Mouse (Mus musculus) cerebellum, adult 2 months (tissue): ENCODE results near the gene Bicdl2. TPM values are rescaled to one million over a fixed set of nuclear protein-coding genes. Genes with fewer than 3 reads are reported as not detected.

ENCODE experiments used
- DNase-seq, 2 experiments: peaks; one replicate each; pipeline ENCODE4 v3.0.0; 2021
- H3K27ac ChIP-seq: fragments of 200-500 bp; 2 replicates; pipeline ENCODE4 v1.5.1; 2012; ENCODE audit warnings: low read length, control low read depth, inconsistent platforms; ENCODE audit not compliant: insufficient read depth
- H3K27me3 ChIP-seq: fragments of 200-500 bp; 2 replicates; pipeline ENCODE4 v1.6.1; 2012; ENCODE audit warnings: inconsistent platforms, mild to moderate bottlenecking, low read length, moderate library complexity; ENCODE audit not compliant: control insufficient read depth, insufficient read depth
- H3K4me1 ChIP-seq: fragments of 200-500 bp; 2 replicates; pipeline ENCODE4 v1.6.1; 2011; ENCODE audit warnings: low read length; ENCODE audit not compliant: control insufficient read depth, insufficient read depth
- H3K4me3 ChIP-seq: fragments of 200-500 bp; replicated peaks from 2 replicates; pipeline ENCODE3; 2011; ENCODE audit warnings: mild to moderate bottlenecking, low read depth, low read length, control low read depth; ENCODE audit not compliant: insufficient read depth
- CTCF ChIP-seq: fragments of 200-500 bp; IDR thresholded peaks from 2 replicates; pipeline ENCODE4 v1.5.1; 2011; ENCODE audit warnings: low read depth, mild to moderate bottlenecking, control low read depth, low read length, moderate library complexity, borderline replicate concordance; ENCODE audit not compliant: insufficient read depth
- POLR2A ChIP-seq: fragments of 200-500 bp; IDR thresholded peaks from 2 replicates; pipeline ENCODE4 v1.6.1; 2011; ENCODE audit warnings: low read length, control low read depth, borderline replicate concordance; ENCODE audit not compliant: insufficient read depth
- WGBS: fragments of 180-500 bp; shearing (Covaris S2); methylation state at CpG from one replicate; pipeline ENCODE4 v1.1.7; 2018; 5-methylcytosine and 5-hydroxymethylcytosine counted together
- polyA plus RNA-seq: library from polyadenylated mRNA; depleted of rRNA; stranded (reverse); fragments of >200 nt; gene quantifications from 2 replicates; pipeline ENCODE4 v1.2.3, GENCODE M21; 2012

Gene Bicdl2
- polyA plus RNA-seq, 1 experiment = not detected

GRCm38 (mm10) chr17:23664556-23665021 lies 4.3 kb downstream of the Bicdl2 start:
- H3K27me3 ChIP-seq = no peaks in the 10 kb centered on the region; the same call in 1 of the 2 replicates
- peak; percentile 74; the same call in 1 of the 2 replicates for TF ChIP-seq CTCF
- no peak for TF ChIP-seq POLR2A
- no peak overlapping the region for H3K27ac ChIP-seq
- peak; percentile 33 to 46 for DNase-seq
- H3K4me1 ChIP-seq = peaks cover 4% of the 10 kb centered on the region; the same call in 1 of the 2 replicates
- WGBS = 14% methylated on average over 5 of the region's 5 CpGs
- no peak overlapping the region for H3K4me3 ChIP-seq

GRCm38 (mm10) chr17:23665511-23665910 lies 5.2 kb downstream of the Bicdl2 start:
- WGBS = 76% methylated on average over 14 of the region's 14 CpGs
- Histone ChIP-seq H3K27ac (no peak overlapping the region), H3K4me3 (no peak overlapping the region), H3K27me3 (no peaks in the 10 kb centered on the region; the same call in 1 of the 2 replicates), H3K4me1 (peaks cover 1% of the 10 kb centered on the region; the same call in 1 of the 2 replicates)
- no peak for DNase-seq
- TF ChIP-seq POLR2A = no peak
- TF ChIP-seq CTCF = no peak

- H3K27me3 ChIP-seq = no peaks in the 10 kb centered on the region
- H3K4me1 ChIP-seq = no peaks in the 10 kb centered on the region; the same call in 1 of the 2 replicates
- peak in 1 of 2 experiments; percentile 12 for DNase-seq
- WGBS = 86% methylated on average over 7 of the region's 7 CpGs
- H3K4me3 ChIP-seq = no peak overlapping the region
- no peak for TF ChIP-seq CTCF
- no peak for TF ChIP-seq POLR2A
- H3K27ac ChIP-seq = no peak overlapping the region
Measured at GRCm38 (mm10) chr17:23670516-23671074, 10.3 kb downstream of the Bicdl2 start.

DNA sequence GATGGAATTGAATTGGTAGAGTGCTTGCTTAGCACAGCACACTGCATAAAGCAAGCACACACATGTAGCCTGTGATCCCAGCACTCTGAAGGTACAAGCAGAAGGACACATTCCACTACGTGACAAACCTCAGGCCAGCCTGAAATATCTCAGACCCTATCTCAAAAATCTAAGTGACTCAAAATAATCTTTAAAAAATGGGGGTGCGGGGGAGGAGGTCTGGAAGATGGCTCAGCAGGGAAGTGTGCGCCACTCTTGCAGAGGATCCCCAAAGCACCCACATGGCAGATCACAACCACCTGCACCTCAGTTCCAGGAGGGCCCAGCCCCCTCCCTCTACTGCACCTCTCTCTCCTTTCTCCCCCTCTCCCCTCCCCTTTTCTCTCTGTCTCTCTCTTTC lies 11.2 kb downstream of the Bicdl2 start:
- H3K27me3 ChIP-seq = no peaks in the 10 kb centered on the region
- WGBS = 95% methylated on average over 3 of the region's 3 CpGs
- no peak for TF ChIP-seq CTCF
- TF ChIP-seq POLR2A = no peak
- no peak overlapping the region for H3K27ac ChIP-seq
- H3K4me1 ChIP-seq = no peaks in the 10 kb centered on the region; the same call in 1 of the 2 replicates
- DNase-seq = peak in 1 of 2 experiments; percentile 7
- no peak overlapping the region for H3K4me3 ChIP-seq

- Histone ChIP-seq H3K4me3 (no peak overlapping the region), H3K27me3 (no peaks in the 10 kb centered on the region), H3K4me1 (no peaks in the 10 kb centered on the region; the same call in 1 of the 2 replicates), H3K27ac (no peak overlapping the region)
- TF ChIP-seq CTCF (no peak), POLR2A (no peak)
- peak in 1 of 2 experiments; percentile 20 for DNase-seq
- WGBS = 60% methylated on average over 3 of the region's 3 CpGs
Measured at GRCm38 (mm10) chr17:23672761-23673160, 12.5 kb downstream of the Bicdl2 start.

DNA sequence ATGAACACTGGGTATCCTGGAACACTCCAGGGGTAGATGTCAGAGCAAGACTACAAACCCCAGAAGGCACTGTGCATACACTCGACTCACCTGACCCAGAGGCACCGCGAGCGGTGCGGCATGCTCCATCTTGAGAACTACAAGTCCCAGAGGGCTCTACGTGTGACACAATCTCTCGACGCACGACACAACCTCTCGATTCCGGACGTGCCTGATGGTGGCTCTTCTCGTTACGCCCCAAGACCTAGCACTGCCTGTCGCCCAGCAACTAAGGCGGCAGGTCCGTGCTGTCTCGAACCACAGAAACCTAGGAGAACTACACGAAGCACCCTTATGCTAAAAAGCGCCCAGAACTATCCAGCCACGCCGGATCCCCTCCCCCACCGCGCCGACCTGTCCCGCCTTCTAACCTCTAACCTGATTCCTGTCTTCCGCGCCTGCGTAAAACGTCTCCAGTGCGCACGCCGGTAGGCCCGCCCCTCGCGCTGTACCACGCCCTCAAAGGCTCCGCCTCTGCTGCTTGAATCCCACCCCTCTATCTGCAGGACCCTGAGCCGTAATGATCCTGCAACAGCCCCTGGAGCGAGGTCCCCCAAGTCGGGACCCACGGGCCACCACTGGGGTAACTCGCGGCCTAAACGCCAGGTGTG lies 13.2 kb downstream of the Bicdl2 start, which contains the start of the genes Hcfc1r1 and Thoc6:
Hcfc1r1 (plus strand) TSS at position 173 of the 650 bp plus-strand sequence.
Thoc6 (minus strand) TSS at position 459 of the 650 bp plus-strand sequence.
- Histone ChIP-seq H3K27ac (peak within 1 kb of the TSS; percentile 78), H3K27me3 (no peaks in the 10 kb centered on the region), H3K4me1 (no peaks in the 10 kb centered on the region; the same call in 1 of the 2 replicates), H3K4me3 (peak within 1 kb of the TSS; percentile 67)
- under 1% methylated on average over 45 of the region's 45 CpGs for WGBS
- TF ChIP-seq POLR2A (peak; percentile 78; the same call in 1 of the 2 replicates), CTCF (no peak)
- peak; percentile 97 for DNase-seq

DNA sequence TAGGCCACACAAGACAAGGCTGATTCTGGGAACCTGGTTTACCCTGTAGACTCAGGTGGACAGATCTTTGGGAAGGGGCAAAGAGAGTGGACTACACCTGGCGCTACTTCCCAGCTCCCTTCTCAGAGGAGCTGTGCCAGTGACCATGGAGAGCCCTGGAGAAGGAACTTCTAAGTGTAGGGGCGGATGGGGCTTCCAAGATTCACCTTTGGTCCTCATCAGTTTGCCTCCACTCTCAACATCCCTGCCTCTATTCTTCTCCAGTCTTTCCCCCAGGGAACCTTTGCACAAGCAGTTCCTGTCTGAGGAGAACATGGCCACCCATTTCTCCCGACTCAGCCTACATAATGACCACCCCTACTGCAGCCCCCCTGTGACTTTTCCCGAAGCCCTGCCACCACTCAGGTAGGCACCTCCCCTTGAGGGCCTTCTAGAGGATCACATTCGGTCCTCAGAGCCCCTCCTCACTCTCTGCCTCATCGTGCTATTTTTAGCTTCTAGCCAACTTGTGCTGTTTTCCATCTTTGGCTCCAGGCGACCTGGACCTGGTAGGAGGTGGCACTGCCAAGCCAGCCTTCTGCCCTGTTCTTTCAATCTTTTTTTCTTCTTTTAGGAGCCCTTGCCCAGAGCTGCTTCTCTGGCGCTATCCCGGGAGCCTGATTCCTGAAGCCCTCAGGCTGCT lies 14.1 kb downstream of the Bicdl2 start:
- Histone ChIP-seq H3K4me3 (peak overlapping the region; percentile 67), H3K4me1 (no peaks in the 10 kb centered on the region; the same call in 1 of the 2 replicates), H3K27ac (peak overlapping the region; percentile 60), H3K27me3 (no peaks in the 10 kb centered on the region)
- no peak for TF ChIP-seq POLR2A
- peak; percentile 64 to 78 for DNase-seq
- WGBS = 9% methylated on average over 9 of the region's 9 CpGs
